Mouse (Mus musculus): Measurements from ENCODE around the gene Haao. TPM values are rescaled to one million over a fixed set of nuclear protein-coding genes. Genes with fewer than 3 reads are reported as not detected.

Haao gene
- polyA plus RNA-seq, 1 experiment from 2014 or later: not detected

- Histone ChIP-seq H3K9me3 (no peaks in the 10 kb centered on the region), H3K27ac (replicated peaks) (no peak overlapping the region), H3K27me3 (replicated peaks; ENCODE audit: low read depth, poor library complexity, severe bottlenecking) (no peaks in the 10 kb centered on the region), H3K4me3 (no peak overlapping the region), H3K4me1 (peaks cover 26% of the 10 kb centered on the region), H3K36me3 (replicated peaks) (no peaks in the 10 kb centered on the region)
- WGBS: 83% methylated on average over 21 of the region's 21 CpGs
- DNase-seq (ENCODE audit: low spot score): no peak
Measured at GRCm38 (mm10) chr17:83846301-83847021, 1.3 kb downstream of the Haao start.

DNA sequence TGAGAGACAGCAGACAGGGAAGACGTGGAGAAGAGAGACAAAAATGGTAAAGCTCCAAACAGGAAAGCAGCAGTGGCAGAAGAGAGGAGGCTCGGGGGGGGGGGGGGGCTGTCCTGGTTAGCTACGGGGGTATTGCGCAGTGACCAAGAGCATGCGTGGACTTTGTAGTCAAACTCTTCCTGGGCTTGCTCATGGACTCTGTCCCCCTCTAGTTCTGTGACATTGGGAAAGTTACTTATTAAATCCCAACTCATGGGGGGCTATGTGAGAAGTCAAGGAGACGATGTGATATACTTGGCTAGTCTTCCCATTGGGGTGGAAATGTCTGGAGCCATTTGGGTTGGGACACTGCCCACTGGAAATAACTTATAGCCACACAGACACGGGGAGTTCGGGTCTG, 2.2 kb downstream of the Haao start:
- H3K27me3 ChIP-seq (replicated peaks; ENCODE audit: low read depth, poor library complexity, severe bottlenecking): no peaks in the 10 kb centered on the region
- H3K4me3 ChIP-seq: no peak overlapping the region
- H3K9me3 ChIP-seq: no peaks in the 10 kb centered on the region
- H3K4me1 ChIP-seq: peaks cover 26% of the 10 kb centered on the region
- WGBS: 85% methylated on average over 8 of the region's 8 CpGs
- H3K36me3 ChIP-seq (replicated peaks): no peaks in the 10 kb centered on the region
- no peak for DNase-seq (ENCODE audit: low spot score)
- H3K27ac ChIP-seq (replicated peaks): no peak overlapping the region

- Histone ChIP-seq H3K4me3 (no peak overlapping the region), H3K27me3 (replicated peaks; ENCODE audit: low read depth, poor library complexity, severe bottlenecking) (0 out of 2 replicates have a peak, but pooled peaks cover 3% of the 10 kb centered on the region), H3K27ac (replicated peaks) (no peak overlapping the region), H3K36me3 (replicated peaks) (no peaks in the 10 kb centered on the region), H3K4me1 (peaks cover 11% of the 10 kb centered on the region), H3K9me3 (no peaks in the 10 kb centered on the region)
- no peak for DNase-seq (ENCODE audit: low spot score)
- 72% methylated on average over 7 of the region's 7 CpGs for WGBS
Measured at GRCm38 (mm10) chr17:83843780-83844179, 4.0 kb downstream of the Haao start.

GRCm38 (mm10) chr17:83841011-83841410, 6.8 kb downstream of the Haao start:
- 0 out of 2 replicates have a peak, but pooled peaks cover 10% of the 10 kb centered on the region for H3K27me3 ChIP-seq (replicated peaks; ENCODE audit: low read depth, poor library complexity, severe bottlenecking)
- 75% methylated on average over 5 of the region's 5 CpGs for WGBS
- H3K4me3 ChIP-seq: no peak overlapping the region
- H3K4me1 ChIP-seq: peaks cover 22% of the 10 kb centered on the region
- DNase-seq (ENCODE audit: low spot score): no peak
- H3K27ac ChIP-seq (replicated peaks): no peak overlapping the region
- H3K9me3 ChIP-seq: no peaks in the 10 kb centered on the region
- no peaks in the 10 kb centered on the region for H3K36me3 ChIP-seq (replicated peaks)

DNA sequence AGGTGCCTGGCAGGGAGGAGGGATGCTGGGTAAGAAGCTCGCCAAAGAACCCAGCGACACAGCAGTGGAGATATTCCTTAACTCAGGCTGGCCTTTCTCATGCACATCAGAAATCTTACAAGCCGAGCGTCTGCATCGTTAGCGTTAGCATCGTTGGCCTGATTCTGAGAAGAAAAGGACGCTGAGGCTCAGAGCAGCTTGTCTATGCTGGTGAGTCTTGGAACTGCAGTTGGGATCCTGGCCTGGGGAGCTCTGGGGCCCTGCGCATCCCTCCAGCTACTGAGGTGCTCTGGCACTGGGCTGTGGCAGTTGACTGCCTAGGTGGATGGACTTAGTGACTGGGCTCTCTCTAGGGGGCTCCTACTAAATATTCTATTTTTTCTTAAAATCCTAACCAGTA, 8.6 kb downstream of the Haao start:
- DNase-seq (ENCODE audit: low spot score): no peak
- peaks cover 30% of the 10 kb centered on the region for H3K4me1 ChIP-seq
- 66% methylated on average over 9 of the region's 9 CpGs for WGBS
- no peaks in the 10 kb centered on the region for H3K9me3 ChIP-seq
- no peak overlapping the region for H3K4me3 ChIP-seq
- H3K27me3 ChIP-seq (replicated peaks; ENCODE audit: low read depth, poor library complexity, severe bottlenecking): 0 out of 2 replicates have a peak, but pooled peaks cover 10% of the 10 kb centered on the region
- H3K36me3 ChIP-seq (replicated peaks): no peaks in the 10 kb centered on the region
- H3K27ac ChIP-seq (replicated peaks): no peak overlapping the region

DNA sequence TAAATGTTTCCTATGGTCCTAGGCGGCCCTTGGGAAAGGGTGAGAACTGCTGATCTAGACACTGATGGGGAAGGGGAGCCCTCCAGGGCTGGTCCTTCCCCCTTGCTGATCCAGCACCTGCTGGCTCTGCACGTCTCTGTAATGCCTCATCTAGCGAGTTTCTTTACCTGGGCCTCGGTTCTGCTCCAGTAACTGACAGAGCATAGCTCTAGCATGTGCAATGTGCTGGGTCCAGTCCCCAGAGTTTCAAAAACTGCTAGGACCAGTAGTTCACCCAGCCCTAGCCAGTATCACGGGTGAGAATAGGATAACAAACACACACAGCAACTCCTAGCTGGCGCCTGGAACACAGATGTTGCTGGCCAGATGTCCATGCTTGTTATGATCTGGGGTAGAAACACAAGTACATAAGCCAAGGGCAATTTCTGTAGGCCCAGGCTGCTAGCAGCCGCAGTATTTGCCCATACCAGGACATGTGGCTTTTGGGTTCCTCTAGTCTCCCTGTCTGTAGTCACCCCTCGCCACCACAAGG, 10.0 kb downstream of the Haao start:
- H3K36me3 ChIP-seq (replicated peaks): no peaks in the 10 kb centered on the region
- peak overlapping the region; percentile 24; the same call in 1 of the 2 replicates for H3K27ac ChIP-seq (replicated peaks)
- no peaks in the 10 kb centered on the region for H3K9me3 ChIP-seq
- no peak overlapping the region for H3K4me3 ChIP-seq
- H3K4me1 ChIP-seq: peaks cover 26% of the 10 kb centered on the region
- DNase-seq (ENCODE audit: low spot score): no peak
- H3K27me3 ChIP-seq (replicated peaks; ENCODE audit: low read depth, poor library complexity, severe bottlenecking): 0 out of 2 replicates have a peak, but pooled peaks cover 10% of the 10 kb centered on the region
- 68% methylated on average over 8 of the region's 8 CpGs for WGBS

DNA sequence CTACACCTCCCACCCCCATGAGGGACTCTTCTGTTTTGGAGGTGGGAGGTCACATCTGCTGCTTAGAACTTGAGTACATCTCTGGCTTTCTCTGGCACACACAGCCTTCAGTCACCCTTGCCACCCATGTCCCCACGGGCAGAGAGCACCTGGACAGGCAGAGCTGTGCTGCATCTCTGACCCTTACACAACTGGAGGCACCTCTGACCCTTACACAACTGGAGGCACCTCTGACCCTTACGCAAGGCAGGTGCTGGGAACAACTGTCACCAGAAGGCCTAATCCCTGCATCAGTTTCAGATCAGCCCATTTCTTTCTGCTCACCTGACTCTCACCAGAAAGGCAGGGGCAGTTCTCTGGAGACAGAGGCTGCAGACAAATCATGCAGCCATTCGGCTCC, 11.7 kb downstream of the Haao start:
- no peaks in the 10 kb centered on the region for H3K9me3 ChIP-seq
- peaks cover 26% of the 10 kb centered on the region for H3K4me1 ChIP-seq
- H3K36me3 ChIP-seq (replicated peaks): no peaks in the 10 kb centered on the region
- 59% methylated on average over 3 of the region's 3 CpGs for WGBS
- DNase-seq (ENCODE audit: low spot score): no peak
- H3K4me3 ChIP-seq: no peak overlapping the region
- H3K27me3 ChIP-seq (replicated peaks; ENCODE audit: low read depth, poor library complexity, severe bottlenecking): 0 out of 2 replicates have a peak, but pooled peaks cover 10% of the 10 kb centered on the region
- H3K27ac ChIP-seq (replicated peaks): no peak overlapping the region

- no peak overlapping the region for H3K4me3 ChIP-seq
- no peak for DNase-seq (ENCODE audit: low spot score)
- peaks cover 34% of the 10 kb centered on the region for H3K4me1 ChIP-seq
- 73% methylated on average over 4 of the region's 4 CpGs for WGBS
- no peaks in the 10 kb centered on the region for H3K36me3 ChIP-seq (replicated peaks)
- no peak overlapping the region for H3K27ac ChIP-seq (replicated peaks)
- no peaks in the 10 kb centered on the region for H3K9me3 ChIP-seq
- H3K27me3 ChIP-seq (replicated peaks; ENCODE audit: low read depth, poor library complexity, severe bottlenecking): 0 out of 2 replicates have a peak, but pooled peaks cover 10% of the 10 kb centered on the region
Measured at GRCm38 (mm10) chr17:83834120-83834519, 13.6 kb downstream of the Haao start.

DNA sequence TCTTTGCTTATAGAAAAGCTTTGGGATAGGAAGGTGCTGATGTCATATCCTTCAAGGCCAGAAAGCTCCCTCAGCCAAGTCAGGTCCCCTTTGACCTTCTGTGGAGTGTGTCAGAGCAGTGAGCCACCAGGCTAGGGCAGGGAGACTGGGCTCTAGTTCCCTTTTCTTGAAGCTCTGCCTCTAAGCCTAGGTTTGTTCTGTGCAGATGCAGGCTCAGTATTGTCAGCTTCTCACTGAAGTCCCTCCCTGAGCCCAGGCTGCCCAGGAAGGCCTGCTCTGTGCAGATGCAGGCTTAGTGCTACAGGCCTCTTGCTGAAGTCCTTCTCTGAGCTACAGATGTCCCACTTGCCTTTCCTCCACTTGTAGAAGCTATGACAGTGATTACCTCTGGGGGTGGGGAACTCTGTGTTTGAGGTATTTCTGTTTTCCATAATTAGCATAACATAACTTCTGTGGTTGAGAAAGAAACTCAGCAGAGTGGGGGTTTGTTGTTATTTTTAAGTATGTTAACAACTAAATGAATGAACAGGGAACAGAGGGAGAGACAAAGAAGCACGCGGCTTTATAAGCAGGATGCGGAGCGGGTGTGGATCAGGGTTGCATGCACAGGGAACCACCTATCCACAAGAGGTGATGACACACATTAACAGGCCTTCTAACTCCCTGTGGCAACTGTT, 17.0 kb downstream of the Haao start:
- Histone ChIP-seq H3K4me3 (no peak overlapping the region), H3K9me3 (no peaks in the 10 kb centered on the region), H3K36me3 (replicated peaks) (no peaks in the 10 kb centered on the region), H3K27me3 (replicated peaks; ENCODE audit: low read depth, poor library complexity, severe bottlenecking) (no peaks in the 10 kb centered on the region), H3K4me1 (peaks cover 26% of the 10 kb centered on the region), H3K27ac (replicated peaks) (0 out of 2 replicates have a peak overlapping the region, but pooled peaks have one; percentile 15)
- no peak for DNase-seq (ENCODE audit: low spot score)
- WGBS: 96% methylated on average over 4 of the region's 4 CpGs

DNA sequence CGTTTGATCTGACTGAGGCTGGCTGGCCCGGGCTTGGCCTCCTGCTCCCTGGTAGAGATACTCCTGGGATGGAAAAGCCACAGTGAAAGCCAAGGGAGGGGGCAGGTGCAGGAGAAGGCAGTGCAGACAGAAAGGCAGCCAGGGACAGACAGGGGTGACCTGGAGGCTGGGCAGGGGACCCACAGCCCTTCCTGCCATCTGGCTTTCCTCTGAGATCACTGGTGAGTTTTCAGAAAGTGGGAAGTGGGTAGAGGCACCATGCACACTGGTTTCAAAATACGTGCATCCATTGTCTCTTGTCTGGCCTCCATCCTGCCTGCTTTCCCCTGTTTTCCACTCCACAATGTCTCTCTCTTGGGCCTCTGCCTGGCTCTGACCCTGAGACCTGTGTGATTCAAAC, 18.4 kb downstream of the Haao start:
- Histone ChIP-seq H3K9me3 (no peaks in the 10 kb centered on the region), H3K27ac (replicated peaks) (peak overlapping the region; percentile 45; the same call in 1 of the 2 replicates), H3K4me1 (peaks cover 20% of the 10 kb centered on the region), H3K27me3 (replicated peaks; ENCODE audit: low read depth, poor library complexity, severe bottlenecking) (no peaks in the 10 kb centered on the region), H3K36me3 (replicated peaks) (no peaks in the 10 kb centered on the region), H3K4me3 (no peak overlapping the region)
- no peak for DNase-seq (ENCODE audit: low spot score)
- 74% methylated on average over 3 of the region's 3 CpGs for WGBS

- no peaks in the 10 kb centered on the region for H3K27me3 ChIP-seq (replicated peaks; ENCODE audit: low read depth, poor library complexity, severe bottlenecking)
- peak overlapping the region; percentile 65; the same call in 1 of the 2 replicates for H3K27ac ChIP-seq (replicated peaks)
- peaks cover 33% of the 10 kb centered on the region for H3K4me1 ChIP-seq
- 90% methylated on average over 7 of the region's 7 CpGs for WGBS
- H3K36me3 ChIP-seq (replicated peaks): no peaks in the 10 kb centered on the region
- H3K4me3 ChIP-seq: no peak overlapping the region
- no peaks in the 10 kb centered on the region for H3K9me3 ChIP-seq
- DNase-seq (ENCODE audit: low spot score): no peak
Measured at GRCm38 (mm10) chr17:83823835-83824234, 23.9 kb downstream of the Haao start.

DNA sequence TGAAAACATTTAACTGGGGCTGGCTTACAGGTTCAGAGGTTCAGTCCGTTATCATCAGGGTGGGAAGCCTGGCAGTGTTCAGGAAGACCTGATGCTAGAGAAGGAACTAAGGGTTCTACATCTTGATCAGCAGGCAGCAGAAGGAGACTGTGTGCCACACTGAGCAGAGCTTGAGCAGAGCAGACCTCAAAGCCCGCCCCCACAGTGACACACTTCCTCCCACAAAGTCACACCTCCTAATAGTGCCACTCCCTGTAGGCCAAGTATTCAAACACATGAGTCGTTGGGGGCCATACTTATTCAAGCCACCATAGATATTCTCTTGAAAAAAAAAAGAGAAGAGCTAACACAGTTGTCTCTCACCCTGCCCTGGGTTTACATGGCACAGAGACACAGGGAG, 25.9 kb downstream of the Haao start:
- no peaks in the 10 kb centered on the region for H3K36me3 ChIP-seq (replicated peaks)
- no peak for DNase-seq (ENCODE audit: low spot score)
- H3K4me3 ChIP-seq: no peak overlapping the region
- H3K27me3 ChIP-seq (replicated peaks; ENCODE audit: low read depth, poor library complexity, severe bottlenecking): no peaks in the 10 kb centered on the region
- WGBS: 87% methylated on average over 3 of the region's 3 CpGs
- peaks cover 23% of the 10 kb centered on the region for H3K4me1 ChIP-seq
- no peaks in the 10 kb centered on the region for H3K9me3 ChIP-seq
- no peak overlapping the region for H3K27ac ChIP-seq (replicated peaks)

Data from embryonic facial prominence, embryonic 10.5 days (tissue).